ENCODE assay signal across 50 mouse cellular contexts in the genomic region with DNA sequence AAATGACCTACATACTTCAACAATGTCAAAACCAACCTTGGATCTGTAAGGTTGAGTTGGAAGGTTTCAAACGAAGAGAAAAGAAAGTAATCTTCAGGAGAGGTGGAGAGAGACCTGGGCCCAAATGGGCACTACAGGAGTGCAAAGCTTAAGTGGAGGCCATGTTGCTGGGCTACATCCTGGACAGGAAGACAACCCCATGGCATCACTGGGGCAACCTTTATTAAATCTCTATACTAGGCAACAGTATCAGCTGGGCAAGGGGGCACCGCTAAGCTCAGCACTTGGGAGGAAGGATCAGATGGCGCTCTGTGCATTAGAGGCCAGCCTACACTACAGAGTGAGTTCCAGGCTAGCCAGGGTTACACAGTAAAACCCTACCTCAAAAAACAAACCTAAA. TPM values are rescaled to one million over a fixed set of nuclear protein-coding genes. Genes with fewer than 3 reads are reported as not detected.
"Had no signal": no experiment of that assay in that cellular context is flagged by ENCODE, and none has a peak within 500 bp of the region (broad histone marks: within the 10 kb centered on the region; RNA-seq: fewer than 3 reads in every experiment).

No protein-coding gene starts in this region.

- H3K4me1 ChIP-seq: heart, embryonic 13.5 days had no signal

- H3K9ac ChIP-seq: heart, embryonic 12.5 days; heart, embryonic 13.5 days; heart, embryonic 15.5 days; hindbrain, embryonic 12.5 days; hindbrain, embryonic 13.5 days; hindbrain, embryonic 14.5 days; hindbrain, embryonic 15.5 days; intestine, embryonic 15.5 days; kidney, embryonic 15.5 days had no signal

- H3K27me3 ChIP-seq: heart, embryonic 12.5 days; heart, embryonic 13.5 days; heart, embryonic 15.5 days; hindbrain, embryonic 12.5 days; hindbrain, embryonic 13.5 days; hindbrain, embryonic 15.5 days; intestine, embryonic 15.5 days; kidney, embryonic 15.5 days had no signal

- H3K4me3 ChIP-seq: heart, embryonic 10.5 days; heart, embryonic 12.5 days; heart, embryonic 13.5 days; heart, embryonic 15.5 days; hindbrain, embryonic 10.5 days; hindbrain, embryonic 12.5 days; hindbrain, embryonic 13.5 days; hindbrain, embryonic 15.5 days; intestine, embryonic 15.5 days; kidney, embryonic 15.5 days; layer of hippocampus, adult 2 months had no signal

- H3K4me2 ChIP-seq: heart, embryonic 11.5 days; heart, embryonic 12.5 days; heart, embryonic 13.5 days; heart, embryonic 15.5 days; hindbrain, embryonic 12.5 days; hindbrain, embryonic 13.5 days; hindbrain, embryonic 14.5 days; hindbrain, embryonic 15.5 days; intestine, embryonic 15.5 days; kidney, embryonic 15.5 days had no signal

- DNase-seq: heart, postnatal 10 days; heart, postnatal 14 days; heart, postnatal 36 days; heart, postnatal 4 days; kidney, adult 11 months; kidney, adult 18-20 months; kidney, adult 2 months; kidney, adult 8-10 months; kidney, adult 9 months; kidney, postnatal 10 days; kidney, postnatal 14 days; kidney, postnatal 25 days; kidney, postnatal 36 days; kidney, postnatal 4 days; layer of hippocampus, adult 9-11 months; layer of hippocampus, postnatal 36 days had no signal

- H3K9me3 ChIP-seq: heart, embryonic 10.5 days; heart, embryonic 12.5 days; heart, embryonic 13.5 days; heart, embryonic 15.5 days; hindbrain, embryonic 10.5 days; hindbrain, embryonic 12.5 days; hindbrain, embryonic 13.5 days; hindbrain, embryonic 15.5 days; intestine, embryonic 15.5 days; kidney, embryonic 15.5 days had no signal

- ATAC-seq: hindbrain, embryonic 16.5 days; hindbrain, postnatal 0 days; inflammation-experienced regulatory T-cells, adult 6 months; intestine, embryonic 15.5 days; intestine, embryonic 16.5 days; intestine, postnatal 0 days had no signal

- H3K36me3 ChIP-seq: heart, embryonic 10.5 days; heart, embryonic 12.5 days; heart, embryonic 13.5 days; heart, embryonic 15.5 days; hindbrain, embryonic 10.5 days; hindbrain, embryonic 12.5 days; hindbrain, embryonic 13.5 days; hindbrain, embryonic 15.5 days; intestine, embryonic 15.5 days; kidney, embryonic 15.5 days had no signal

- H3K27ac ChIP-seq: heart, embryonic 10.5 days; heart, embryonic 13.5 days; heart, embryonic 15.5 days; hindbrain, embryonic 10.5 days; hindbrain, embryonic 12.5 days; hindbrain, embryonic 13.5 days; hindbrain, embryonic 14.5 days; hindbrain, embryonic 15.5 days; hindbrain, postnatal 0 days; intestine, embryonic 15.5 days; kidney, embryonic 15.5 days; kidney, postnatal 0 days; layer of hippocampus, adult 2 months had no signal

RNA-seq across cellular contexts. Expression of a gene that starts 47.6 kb away (rescaled TPM):
- total RNA-seq: heart, postnatal 10 days; heart, postnatal 14 days; heart, postnatal 25 days; heart, postnatal 36 days; heart, postnatal 4 days; hematopoietic stem cell, adult 5-6 weeks; hindbrain, postnatal 0 days; layer of hippocampus, adult 18-20 months; layer of hippocampus, adult 2 months; layer of hippocampus, adult 8-10 months; layer of hippocampus, postnatal 10 days; layer of hippocampus, postnatal 14 days; layer of hippocampus, postnatal 25 days; layer of hippocampus, postnatal 36 days had no signal
- polyA plus RNA-seq: heart, embryonic 10.5 days; heart, embryonic 11.5 days; heart, embryonic 12.5 days; heart, embryonic 13.5 days; heart, embryonic 14.5 days; heart, embryonic 15.5 days; heart, embryonic 16.5 days; heart, postnatal 0 days; hindbrain, embryonic 10.5 days; hindbrain, embryonic 11.5 days; hindbrain, embryonic 12.5 days; hindbrain, embryonic 13.5 days; hindbrain, embryonic 14.5 days; hindbrain, embryonic 15.5 days; hindbrain, embryonic 16.5 days; hindbrain, postnatal 0 days; inflammation-experienced regulatory T-cells, adult 6 months; intestine, embryonic 14.5 days; intestine, embryonic 15.5 days; intestine, embryonic 16.5 days; intestine, postnatal 0 days; kidney, embryonic 14.5 days; kidney, embryonic 15.5 days; kidney, embryonic 16.5 days; kidney, postnatal 0 days; large intestine, adult 2 months had no signal
